Mouse (Mus musculus) right cerebral cortex, adult 18-20 months (tissue): ENCODE data around the gene Babam1.

Source experiments
- DNase-seq: peaks from one replicate; pipeline ENCODE4 v3.0.0; 2022; ENCODE audit warnings: mixed read lengths

Gene Babam1

GRCm38 (mm10) chr8:71396639-71397305 lies at the start of gene Babam1:
Gene Babam1 (plus strand): TSS chr8:71396861.
- peak; percentile 96 for DNase-seq

- DNase-seq = no peak
Measured at GRCm38 (mm10) chr8:71351117-71351516, 45.5 kb upstream of the Babam1 start.

DNA sequence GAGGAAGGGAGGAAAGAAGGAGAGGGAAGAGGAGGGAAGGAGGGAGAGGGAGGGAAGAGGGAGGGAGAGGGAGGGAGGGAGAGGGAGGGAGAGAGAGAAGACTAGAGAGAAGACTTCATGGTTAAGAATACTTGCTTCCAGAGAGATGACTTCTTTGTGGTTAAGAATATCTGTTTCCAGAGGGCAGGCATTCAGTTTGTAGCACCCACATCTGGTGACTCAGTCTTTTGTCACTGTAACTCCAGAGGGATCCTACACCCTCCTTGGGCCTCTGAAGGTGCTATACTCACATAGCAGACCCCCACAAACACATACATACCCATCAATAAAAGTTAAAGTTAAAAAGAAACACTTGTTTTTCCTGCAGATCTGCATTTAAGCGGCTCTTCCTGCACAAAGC lies 45.1 kb upstream of the Babam1 start:
- DNase-seq = no peak

GRCm38 (mm10) chr8:71358026-71358425 lies 38.6 kb upstream of the Babam1 start:
- DNase-seq = no peak

DNA sequence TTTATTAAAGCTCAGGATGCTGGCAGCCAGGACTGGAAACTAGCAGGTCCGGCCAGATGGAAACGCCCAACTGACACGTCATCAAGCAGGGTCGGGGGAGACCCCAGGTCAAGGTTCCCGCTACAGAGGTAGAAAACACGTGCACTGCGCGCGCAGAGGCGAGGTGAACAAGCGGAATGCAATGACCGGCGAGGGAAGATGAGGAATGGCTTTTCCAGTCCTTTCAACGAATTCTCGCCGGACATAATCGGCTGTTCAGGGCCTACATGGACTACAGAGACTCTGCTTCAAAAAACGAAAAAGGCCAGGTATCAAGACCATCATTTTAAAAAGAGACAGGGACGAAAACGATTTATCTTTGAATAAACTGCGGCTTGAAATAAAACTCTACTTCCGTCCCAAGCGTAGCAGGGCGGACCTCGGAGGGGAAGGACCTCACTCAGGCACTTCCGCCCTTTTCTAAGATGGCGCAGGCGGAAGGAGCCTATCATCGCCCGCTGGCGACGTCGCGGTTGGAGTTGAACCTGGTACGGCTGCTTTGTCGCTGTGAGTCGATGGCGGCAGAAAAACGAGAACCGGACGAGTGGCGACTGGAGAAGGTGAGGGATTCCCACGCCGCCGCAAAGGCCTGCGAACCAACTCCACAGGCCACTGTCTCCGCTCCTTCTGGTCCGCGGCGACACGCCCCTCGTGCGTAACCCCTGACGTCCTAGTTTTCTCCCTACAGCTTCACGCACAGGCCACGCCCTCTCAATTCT lies 29.7 kb upstream of the Babam1 start, which contains the start of gene Use1:
Use1 (plus strand) TSS at position 78 of the 758 bp plus-strand sequence.
- DNase-seq = peak; percentile 93

DNA sequence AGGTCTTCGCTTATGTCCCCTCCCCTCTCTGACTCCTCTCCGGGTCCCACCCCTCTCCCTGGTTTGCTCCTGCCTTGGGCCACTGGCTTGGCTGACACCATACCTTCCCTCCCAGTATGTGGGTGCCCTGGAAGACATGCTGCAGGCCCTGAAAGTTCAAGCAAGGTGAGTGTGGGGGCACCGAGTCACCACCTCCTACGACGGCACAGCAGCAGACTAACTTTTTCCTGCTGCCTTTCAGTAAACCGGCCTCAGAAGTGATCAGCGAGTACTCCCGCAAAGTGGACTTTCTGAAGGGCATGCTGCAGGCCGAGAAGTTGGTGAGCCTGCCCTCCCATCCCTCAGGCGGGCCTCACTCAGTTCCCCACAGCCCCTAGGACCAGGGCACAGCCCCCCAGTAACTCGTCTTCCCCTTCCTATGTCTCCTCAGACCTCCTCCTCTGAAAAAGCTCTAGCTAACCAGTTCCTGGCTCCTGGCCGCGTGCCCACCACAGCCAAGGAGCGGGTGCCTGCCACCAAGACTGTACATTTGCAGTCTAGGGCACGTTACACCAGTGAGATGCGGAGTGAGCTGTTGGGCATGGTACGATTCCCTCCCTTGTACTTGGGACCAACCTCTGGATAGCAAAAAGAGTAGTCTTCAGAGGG lies 29.0 kb upstream of the Babam1 start:
- no peak for DNase-seq

DNA sequence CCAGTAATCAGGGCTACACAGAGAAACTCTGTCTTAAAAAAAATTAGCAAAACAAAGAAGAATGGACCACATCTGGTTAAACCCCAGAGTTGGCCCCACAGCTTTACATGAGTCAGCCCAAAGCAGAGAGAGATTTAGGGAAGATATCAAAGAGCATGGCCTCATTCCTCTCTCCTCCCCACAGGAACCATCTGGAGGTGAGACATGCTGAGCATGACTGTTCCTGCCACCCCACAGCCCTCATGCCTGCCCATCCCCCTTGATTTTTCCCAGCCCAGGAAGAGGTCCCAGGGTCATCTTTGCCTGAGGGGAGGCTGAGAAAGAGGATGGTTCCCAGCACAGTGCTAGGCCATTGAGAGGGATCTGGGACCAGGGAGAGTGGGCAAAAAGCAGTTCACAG lies 28.3 kb upstream of the Babam1 start:
- DNase-seq = no peak

- DNase-seq = no peak
Measured at GRCm38 (mm10) chr8:71369040-71369718, 27.5 kb upstream of the Babam1 start.

DNA sequence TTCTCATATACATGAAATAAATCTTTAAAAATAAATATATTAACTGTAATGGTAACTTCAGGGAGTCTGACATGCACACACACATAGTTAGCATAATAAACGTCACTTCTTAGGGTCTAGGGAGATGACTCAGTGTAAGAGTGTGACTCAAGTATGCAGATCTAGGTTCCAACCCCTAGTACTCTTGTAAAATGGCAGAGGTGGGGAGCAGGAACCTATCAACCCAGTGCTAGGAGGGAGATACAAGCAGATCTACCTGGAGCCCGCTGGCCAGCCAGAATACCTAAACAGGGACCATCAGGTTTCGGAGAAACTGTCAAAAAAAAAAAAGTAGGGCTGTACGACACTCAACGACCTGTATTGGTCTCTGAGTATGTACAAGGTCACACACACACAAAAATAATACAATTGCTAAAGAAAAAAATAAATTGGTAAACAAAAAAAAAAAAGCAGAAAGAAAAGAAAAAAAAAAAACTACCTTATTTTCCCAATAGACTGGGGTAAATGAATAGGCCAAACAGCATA lies 25.9 kb upstream of the Babam1 start:
- DNase-seq = no peak

DNA sequence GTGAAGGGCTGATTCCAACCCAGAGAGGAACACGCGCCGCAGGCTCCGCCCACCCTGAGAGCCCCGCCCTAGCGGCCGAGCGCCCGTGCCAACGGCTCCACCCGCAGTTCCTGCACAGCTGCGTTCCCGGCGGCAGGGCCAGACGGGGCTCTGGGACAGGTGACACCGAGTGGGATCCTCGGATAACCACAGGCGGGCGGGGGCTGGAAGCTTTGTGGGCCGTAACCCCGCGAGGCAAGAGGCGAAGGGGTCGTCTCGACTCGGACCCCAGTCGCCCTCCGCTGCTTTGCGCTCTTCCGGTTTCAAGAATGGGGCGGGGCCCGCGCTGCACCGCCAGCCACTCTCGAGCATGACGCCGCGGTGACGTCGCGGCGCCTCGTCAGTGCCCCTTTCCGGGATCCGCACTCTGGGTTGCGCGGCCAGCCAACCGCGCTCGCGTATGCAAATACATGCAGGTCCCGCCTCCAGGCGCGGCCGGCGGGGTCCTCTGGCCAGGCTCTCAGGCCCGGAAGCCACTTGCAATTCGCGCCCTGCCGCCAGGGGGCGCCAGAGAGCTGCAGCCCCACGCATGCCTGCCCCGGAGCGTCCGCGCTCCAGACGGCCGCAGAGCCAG lies 25.3 kb upstream of the Babam1 start, which contains the start of gene Ocel1:
Ocel1 (plus strand) TSS at position 63 of the 613 bp plus-strand sequence.
- peak; percentile 99 for DNase-seq

GRCm38 (mm10) chr8:71372427-71372826 lies 24.2 kb upstream of the Babam1 start:
- DNase-seq = no peak

GRCm38 (mm10) chr8:71373000-71373399 lies 23.7 kb upstream of the Babam1 start:
- no peak for DNase-seq

DNA sequence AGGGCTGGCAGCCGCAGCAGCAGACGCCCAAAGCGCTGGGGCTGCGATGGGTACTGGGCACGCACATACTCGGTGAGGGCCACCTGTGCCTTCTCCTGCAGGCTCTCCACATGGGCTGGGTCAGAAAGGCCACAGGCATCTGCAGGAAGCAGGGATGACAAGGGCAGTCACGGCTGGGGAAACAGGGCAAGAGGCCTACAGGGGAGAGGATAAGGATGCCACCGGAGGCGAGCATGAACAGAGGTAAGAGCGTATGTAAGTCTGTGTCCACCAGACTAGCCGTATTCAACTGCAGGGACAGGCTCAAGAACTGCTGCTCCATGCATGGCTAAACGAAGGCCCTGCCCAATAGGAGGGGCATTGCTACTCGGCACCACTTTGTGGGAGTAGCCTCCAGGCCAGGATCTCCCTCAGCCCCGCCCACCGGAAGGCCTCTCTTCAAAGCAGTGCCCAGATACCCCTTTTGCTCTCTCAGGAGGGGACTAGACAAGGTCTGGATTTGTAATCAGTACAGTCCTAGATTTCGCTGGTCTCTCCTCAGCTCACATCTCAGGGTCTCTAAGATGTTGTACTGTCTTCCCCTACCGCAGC lies 21.9 kb upstream of the Babam1 start:
- DNase-seq = no peak

DNA sequence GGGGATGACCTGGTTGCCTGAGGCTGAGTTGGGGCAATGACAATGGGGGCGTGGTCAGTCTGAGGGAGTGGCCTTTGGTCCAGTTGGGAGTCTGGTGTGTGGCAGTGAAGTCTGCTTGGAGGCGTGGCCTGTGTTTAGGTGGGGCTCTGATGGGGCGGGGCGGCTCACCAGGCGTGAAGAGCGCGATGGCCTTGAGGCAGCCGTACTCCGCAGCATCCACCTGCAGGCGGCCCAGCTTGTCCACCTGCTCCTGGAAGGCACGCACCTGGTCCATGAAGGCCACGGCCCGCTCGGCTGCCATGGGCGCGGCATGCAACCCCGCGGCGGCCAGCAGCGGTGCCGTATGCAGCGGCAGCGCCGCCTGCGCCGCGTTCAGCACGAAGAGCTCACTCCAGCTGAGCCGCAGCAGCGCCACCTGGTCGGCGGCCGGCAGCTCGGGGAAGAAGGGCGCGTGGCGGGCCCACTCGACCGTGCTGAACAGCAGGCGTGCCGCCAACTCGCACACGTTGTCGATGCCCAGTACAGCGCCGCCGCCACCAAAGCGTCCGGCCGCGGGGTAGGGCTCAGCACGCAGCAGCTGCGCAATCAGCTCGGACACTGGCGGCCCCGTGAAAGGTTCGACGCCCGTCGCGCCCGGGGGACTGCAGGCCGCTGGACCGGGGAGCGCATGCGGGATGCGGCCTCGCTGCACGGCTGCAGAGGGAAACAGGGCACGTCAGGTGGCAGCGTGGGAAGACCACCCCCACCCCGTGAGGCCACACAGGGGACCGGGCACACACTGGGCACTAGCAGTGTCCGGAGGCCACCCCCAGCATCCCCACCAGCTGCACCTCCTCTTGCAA lies 20.9 kb upstream of the Babam1 start:
- DNase-seq = peak; percentile 75

DNA sequence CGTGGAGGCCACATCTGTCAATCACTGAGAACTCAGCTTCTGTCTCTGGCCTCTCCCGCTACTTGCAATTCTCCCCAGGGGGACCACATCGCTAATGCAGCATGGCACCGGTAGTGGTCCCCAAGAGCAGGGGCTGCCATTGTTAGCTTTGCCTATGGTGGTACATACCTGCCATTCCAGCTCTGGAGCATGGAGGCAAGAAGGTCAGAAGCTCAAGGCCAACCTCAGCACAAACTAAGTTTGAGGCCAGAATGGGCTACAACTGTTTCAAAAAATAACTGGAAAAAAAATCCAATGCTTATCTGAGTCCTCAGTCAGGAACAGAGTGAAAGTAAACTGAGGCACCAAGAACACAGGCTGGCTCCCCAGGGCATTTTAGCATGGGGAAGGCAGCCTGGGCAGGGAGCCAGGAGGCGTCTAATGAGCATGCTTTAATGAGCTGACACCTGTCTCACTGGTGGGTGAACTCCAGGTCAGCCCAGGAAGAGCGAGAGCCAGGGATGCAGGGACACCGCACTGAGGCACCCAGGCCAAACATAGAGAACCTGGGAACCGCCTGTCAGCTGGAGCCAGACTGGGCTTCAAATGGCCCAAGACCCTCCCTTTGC lies 20.1 kb upstream of the Babam1 start:
- no peak for DNase-seq

DNA sequence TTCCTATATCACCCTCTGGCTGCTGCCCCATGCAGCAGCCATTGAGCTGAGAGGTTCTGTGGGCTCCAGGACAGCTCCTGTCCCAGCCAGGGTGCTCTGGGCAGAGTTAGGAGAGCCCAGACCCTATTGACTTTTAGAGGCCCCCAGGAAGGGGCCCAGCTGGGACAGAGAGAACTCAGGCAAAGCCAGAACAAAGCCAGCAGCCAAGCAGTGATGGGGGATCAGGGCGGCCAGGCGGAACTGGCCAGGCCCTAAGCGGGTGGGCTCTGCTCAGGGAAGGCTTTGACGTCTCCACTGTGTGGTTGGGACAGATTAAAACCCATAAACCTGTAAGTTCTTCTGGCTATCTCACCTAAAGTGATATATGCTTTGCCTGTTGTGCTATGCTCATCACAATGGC lies 17.7 kb upstream of the Babam1 start:
- no peak for DNase-seq

- DNase-seq = no peak
Measured at GRCm38 (mm10) chr8:71379512-71380075, 17.1 kb upstream of the Babam1 start.

GRCm38 (mm10) chr8:71380178-71381171 lies 16.2 kb upstream of the Babam1 start:
- DNase-seq = no peak

- DNase-seq = peak; percentile 48
Measured at GRCm38 (mm10) chr8:71381421-71381970, 15.2 kb upstream of the Babam1 start, which contains the start of gene Nr2f6. Gene Nr2f6 (minus strand): TSS chr8:71381960.
